Mouse (Mus musculus) lung, embryonic 15.5 days (tissue): ENCODE data around the gene Emilin3. TPM values are rescaled to one million over a fixed set of nuclear protein-coding genes. Genes with fewer than 3 reads are reported as not detected.
"Not testable (repeated sequence)": the region's sequence is repeated elsewhere in the genome, so short reads cannot be mapped to it uniquely, and the experiment has no call there.

Experiments
- ATAC-seq: fragments of 200-750 bp; cut with Nextera tagmentation; 2 replicates; pipeline ENCODE4 v1.8.0; 2017; ENCODE audit warnings: moderate number of reproducible peaks, borderline replicate concordance; ENCODE audit not compliant: low FRiP score, low TSS enrichment; ENCODE audit errors: extremely low read depth
- H3K27ac ChIP-seq: fragments of 300-500 bp; sonication (generic); 2 replicates; pipeline ENCODE4 v1.5.1; 2015; ENCODE audit warnings: moderate library complexity, mild to moderate bottlenecking, inconsistent platforms
- H3K27me3 ChIP-seq: fragments of 300-500 bp; sonication (generic); 2 replicates; pipeline ENCODE4 v1.6.1; 2015; ENCODE audit warnings: inconsistent platforms
- H3K36me3 ChIP-seq: fragments of 300-500 bp; sonication (generic); 2 replicates; pipeline ENCODE4 v1.6.1; 2015; ENCODE audit warnings: inconsistent platforms
- H3K4me1 ChIP-seq: fragments of 300-500 bp; sonication (generic); 2 replicates; pipeline ENCODE4 v1.6.1; 2015; ENCODE audit warnings: inconsistent platforms
- H3K4me2 ChIP-seq: fragments of 300-500 bp; sonication (generic); 2 replicates; pipeline ENCODE4 v1.6.1; 2015; ENCODE audit warnings: inconsistent platforms, mild to moderate bottlenecking, moderate library complexity
- H3K4me3 ChIP-seq: fragments of 300-500 bp; sonication (generic); 2 replicates; pipeline ENCODE4 v1.5.1; 2015; ENCODE audit warnings: mild to moderate bottlenecking, inconsistent platforms
- H3K9ac ChIP-seq: fragments of 300-500 bp; sonication (generic); 2 replicates; pipeline ENCODE4 v1.6.1; 2015; ENCODE audit warnings: inconsistent platforms
- H3K9me3 ChIP-seq: fragments of 300-500 bp; sonication (generic); 2 replicates; pipeline ENCODE4 v1.6.1; 2016; ENCODE audit warnings: inconsistent platforms
- WGBS: fragments of 180-500 bp; shearing (Covaris S2); methylation state at CpG from one replicate; pipeline ENCODE4 v1.1.7; 2015; 5-methylcytosine and 5-hydroxymethylcytosine counted together
- polyA plus RNA-seq: library from polyadenylated mRNA; unstranded; fragments of >200 nt; fragmentation: Nextera tagmentation; extraction: Ambion mirVana; gene quantifications from 2 replicates; pipeline ENCODE4 v1.2.1, GENCODE M21; 2015

The Emilin3 gene
- 11.7 and 15.5 TPM in 2 replicates for polyA plus RNA-seq

DNA sequence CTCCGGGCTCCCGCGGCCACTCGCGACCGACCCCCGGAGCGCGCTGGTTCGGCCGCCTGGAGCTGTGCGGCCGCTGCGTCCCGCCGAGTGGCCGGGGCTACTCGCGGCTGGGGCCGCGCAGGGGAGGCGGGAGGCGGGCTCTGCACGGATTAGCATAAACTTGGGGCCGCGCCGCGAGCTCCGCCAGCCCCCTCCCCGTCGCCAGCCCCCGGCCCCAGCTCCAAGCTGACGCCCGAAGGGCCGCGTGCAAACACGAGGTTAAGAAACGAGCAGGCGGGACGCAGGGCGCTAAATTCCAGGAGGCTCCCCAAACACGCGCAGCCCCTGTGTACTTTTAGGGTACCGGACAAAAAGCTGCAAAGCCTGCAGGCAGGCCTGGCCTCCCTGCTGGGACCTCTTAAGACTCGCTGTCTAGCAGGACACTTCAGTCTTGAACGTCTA, at the start of gene Emilin3:
Gene Emilin3 (minus strand): TSS at position 98 of the 441 bp plus-strand sequence.
- ATAC-seq, result peak; percentile 55
- Histone ChIP-seq H3K9ac (peak within 1 kb of the TSS; percentile 47), H3K4me2 (peak within 1 kb of the TSS; percentile 98), H3K27me3 (peaks cover 47% of the 10 kb centered on the region), H3K9me3 (no peaks in the 10 kb centered on the region), H3K4me3 (peak within 1 kb of the TSS; percentile 56), H3K36me3 (no peaks in the 10 kb centered on the region), H3K4me1 (peaks cover 30% of the 10 kb centered on the region), H3K27ac (no peak within 1 kb of the TSS)
- WGBS, result 2% methylated on average over 45 of the region's 46 CpGs

DNA sequence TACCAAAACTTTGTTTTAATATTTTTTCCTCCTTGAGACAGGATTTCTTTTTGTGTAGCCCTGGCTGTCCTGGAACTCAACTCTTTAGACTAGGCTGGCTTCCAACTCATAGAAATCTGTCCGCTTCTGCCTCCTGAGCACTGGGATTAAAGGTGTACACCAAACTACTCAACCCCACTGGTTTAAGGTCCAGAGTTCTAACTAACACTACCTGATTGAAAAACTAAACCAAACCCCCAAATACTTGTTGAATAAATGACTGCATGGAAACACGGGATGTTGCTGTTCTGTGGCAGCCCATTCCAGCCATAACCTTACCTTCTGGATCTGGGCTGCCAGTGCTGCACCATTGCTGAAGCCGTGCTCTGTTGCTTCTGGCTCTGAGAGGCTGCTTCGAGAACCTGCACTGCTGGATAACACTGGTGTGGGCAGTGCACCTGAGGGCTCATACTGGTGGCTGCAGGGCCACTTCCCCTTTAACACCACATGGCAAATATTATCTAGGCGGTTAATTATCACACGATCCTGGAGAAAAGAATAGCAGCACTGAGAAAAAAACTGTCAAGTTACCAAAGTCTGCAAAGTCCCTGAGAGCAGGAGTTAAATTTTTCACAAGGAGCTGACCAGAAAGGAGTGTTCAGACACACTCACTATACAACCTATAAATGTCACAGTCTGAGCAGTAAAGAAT, 49.0 kb upstream of the Emilin3 start:
- peaks cover 72% of the 10 kb centered on the region for H3K36me3 ChIP-seq
- WGBS, result 86% methylated on average over 6 of the region's 6 CpGs

DNA sequence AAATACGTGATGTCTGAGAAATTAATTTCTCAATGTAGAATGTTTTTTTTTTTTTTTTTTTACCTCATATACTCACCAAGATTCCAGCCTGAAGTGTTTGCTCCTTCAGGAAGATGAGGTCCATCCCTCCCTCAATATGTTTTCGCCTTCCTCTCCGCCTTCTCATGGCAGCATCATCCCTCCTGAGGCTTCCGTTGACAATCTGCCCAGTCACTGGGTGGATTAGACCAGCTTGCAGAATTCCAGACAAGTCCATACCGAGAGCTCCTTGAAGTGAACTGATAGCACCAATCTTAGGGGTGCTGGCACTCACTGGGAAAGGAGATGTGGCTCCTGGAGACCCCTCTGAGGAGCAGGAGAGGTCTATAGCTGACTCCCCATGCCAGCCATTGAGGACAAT, 47.8 kb upstream of the Emilin3 start:
- no peaks in the 10 kb centered on the region for H3K27me3 ChIP-seq
- WGBS, result 89% methylated on average over 5 of the region's 5 CpGs
- no peak for ATAC-seq
- H3K4me1 ChIP-seq, result no peaks in the 10 kb centered on the region
- no peak overlapping the region for H3K9ac ChIP-seq
- peaks cover 72% of the 10 kb centered on the region for H3K36me3 ChIP-seq
- H3K4me2 ChIP-seq, result no peak overlapping the region
- H3K27ac ChIP-seq, result no peak overlapping the region
- H3K4me3 ChIP-seq, result no peak overlapping the region
- no peaks in the 10 kb centered on the region for H3K9me3 ChIP-seq

More for the DNA sequence above, 49.0 kb upstream of the Emilin3 start:
- H3K9ac ChIP-seq, result no peak overlapping the region
- ATAC-seq, result no peak
- H3K27ac ChIP-seq, result no peak overlapping the region
- H3K4me3 ChIP-seq, result no peak overlapping the region
- H3K4me2 ChIP-seq, result no peak overlapping the region
- H3K9me3 ChIP-seq, result no peaks in the 10 kb centered on the region
- H3K4me1 ChIP-seq, result no peaks in the 10 kb centered on the region
- no peaks in the 10 kb centered on the region for H3K27me3 ChIP-seq

DNA sequence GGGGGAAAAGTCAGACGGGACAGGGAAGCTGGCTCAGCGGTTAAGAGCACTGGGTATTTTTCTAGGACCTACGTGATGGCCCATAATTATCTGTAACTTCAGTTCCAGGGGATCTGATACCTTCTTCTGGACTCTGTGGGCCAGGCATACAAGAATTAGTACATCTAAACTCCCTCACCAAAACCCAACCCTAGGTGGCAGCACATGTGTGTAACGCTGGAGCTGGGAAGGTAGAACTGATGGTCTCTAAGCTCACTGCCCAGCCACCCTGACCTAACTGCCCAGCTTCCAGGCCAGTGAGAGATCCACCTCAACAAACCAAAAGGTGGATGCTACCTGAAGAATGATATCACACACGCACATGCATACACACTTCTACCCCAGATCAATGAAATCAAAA, 46.6 kb upstream of the Emilin3 start:
- Histone ChIP-seq H3K27ac (no peak overlapping the region), H3K36me3 (peaks cover 73% of the 10 kb centered on the region), H3K4me1 (no peaks in the 10 kb centered on the region), H3K9me3 (no peaks in the 10 kb centered on the region), H3K9ac (no peak overlapping the region), H3K27me3 (no peaks in the 10 kb centered on the region), H3K4me2 (no peak overlapping the region), H3K4me3 (no peak overlapping the region)
- WGBS, result 87% methylated on average over 5 of the region's 5 CpGs
- ATAC-seq, result no peak

DNA sequence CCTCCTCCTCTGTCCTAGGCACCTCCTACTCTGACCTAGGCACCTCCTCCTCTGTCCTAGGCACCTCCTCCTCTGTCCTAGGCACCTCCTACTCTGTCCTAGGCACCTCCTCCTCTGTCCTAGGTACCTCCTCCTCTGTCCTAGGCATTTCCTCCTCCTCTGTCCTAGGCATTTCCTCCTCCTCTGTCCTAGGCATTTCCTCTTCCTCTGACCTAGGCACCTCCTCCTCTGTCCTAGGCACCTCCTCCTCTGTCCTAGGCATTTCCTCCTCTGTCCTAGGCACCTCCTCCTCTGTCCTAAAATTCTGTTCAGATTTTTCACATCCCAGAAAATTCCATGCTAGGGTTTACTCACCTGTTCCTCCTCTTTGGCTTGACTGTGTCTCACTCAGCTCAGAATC, 45.7 kb upstream of the Emilin3 start:
- ATAC-seq, result not testable (repeated sequence)

DNA sequence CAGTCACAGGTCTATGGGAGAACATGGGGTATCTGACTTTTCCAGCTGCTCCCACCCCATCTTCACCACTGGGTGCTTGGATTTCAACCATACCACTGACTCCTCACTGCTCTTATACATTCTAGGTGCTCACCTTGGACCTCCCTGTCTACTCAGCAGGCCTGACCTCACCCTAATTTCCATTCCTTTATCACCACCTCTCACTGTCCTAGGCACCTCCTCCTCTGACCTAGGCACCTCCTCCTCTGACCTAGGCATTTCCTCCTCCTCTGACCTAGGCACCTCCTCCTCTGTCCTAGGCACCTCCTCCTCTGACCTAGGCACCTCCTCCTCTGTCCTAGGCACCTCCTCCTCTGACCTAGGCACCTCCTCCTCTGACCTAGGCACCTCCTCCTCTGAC, 45.2 kb upstream of the Emilin3 start:
- peaks cover 79% of the 10 kb centered on the region for H3K36me3 ChIP-seq
- H3K9me3 ChIP-seq, H3K27ac ChIP-seq, H3K4me3 ChIP-seq, ATAC-seq, H3K9ac ChIP-seq, H3K4me2 ChIP-seq, H3K4me1 ChIP-seq, H3K27me3 ChIP-seq: not testable (repeated sequence)

More for the DNA sequence above, 45.7 kb upstream of the Emilin3 start:
- not testable (repeated sequence) for H3K27me3 ChIP-seq, H3K27ac ChIP-seq, H3K4me3 ChIP-seq, H3K9me3 ChIP-seq, H3K9ac ChIP-seq, H3K4me1 ChIP-seq, H3K4me2 ChIP-seq
- H3K36me3 ChIP-seq, result peaks cover 81% of the 10 kb centered on the region

DNA sequence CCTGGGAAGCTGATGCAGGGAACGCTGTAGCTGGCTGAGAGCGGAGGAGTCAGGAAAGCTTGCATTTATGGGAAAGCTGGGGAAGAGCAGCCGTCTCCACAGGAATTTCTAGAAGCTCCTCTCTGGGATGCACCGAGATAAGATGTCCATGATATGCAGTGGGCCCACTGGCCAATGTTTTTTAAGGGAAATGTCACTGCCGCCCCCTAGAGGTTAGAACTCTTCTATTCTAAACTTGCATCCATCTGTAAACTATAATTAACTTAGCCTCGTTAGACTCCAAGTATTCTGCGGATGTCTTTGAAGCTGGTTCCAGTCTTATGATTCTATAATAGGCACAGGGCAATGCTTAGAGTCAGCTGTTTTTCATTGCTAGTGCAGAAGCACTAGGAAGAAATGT, 43.2 kb upstream of the Emilin3 start:
- Histone ChIP-seq H3K4me1 (no peaks in the 10 kb centered on the region), H3K9ac (no peak overlapping the region), H3K4me3 (no peak overlapping the region), H3K4me2 (no peak overlapping the region), H3K9me3 (no peaks in the 10 kb centered on the region), H3K27ac (no peak overlapping the region), H3K36me3 (peaks cover 82% of the 10 kb centered on the region), H3K27me3 (no peaks in the 10 kb centered on the region)
- ATAC-seq, result no peak
- 63% methylated on average over 7 of the region's 7 CpGs for WGBS

DNA sequence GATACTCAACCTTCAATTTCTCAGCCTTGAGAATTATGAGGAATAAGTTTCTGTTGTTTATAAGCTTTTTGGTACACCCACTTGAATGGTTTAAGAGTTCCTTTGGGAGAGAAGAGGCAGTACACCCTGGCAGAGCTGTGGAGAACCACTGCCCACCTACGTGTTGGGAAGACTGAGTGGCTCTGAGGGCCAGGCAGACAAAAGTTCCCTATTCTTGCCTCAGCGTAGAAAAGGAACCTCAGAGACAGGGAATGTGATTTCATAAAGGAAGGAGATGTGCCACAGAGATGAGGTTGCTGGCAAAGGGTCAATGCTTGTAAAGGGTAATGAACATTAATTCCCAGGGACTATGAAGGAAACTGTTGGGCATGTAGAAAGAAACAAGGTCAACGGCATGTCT, 42.4 kb upstream of the Emilin3 start:
- Histone ChIP-seq H3K4me3 (no peak overlapping the region), H3K27me3 (no peaks in the 10 kb centered on the region), H3K9me3 (no peaks in the 10 kb centered on the region), H3K4me2 (no peak overlapping the region), H3K36me3 (peaks cover 84% of the 10 kb centered on the region), H3K27ac (no peak overlapping the region), H3K4me1 (no peaks in the 10 kb centered on the region), H3K9ac (no peak overlapping the region)
- ATAC-seq, result no peak
- 78% methylated on average over 3 of the region's 3 CpGs for WGBS

DNA sequence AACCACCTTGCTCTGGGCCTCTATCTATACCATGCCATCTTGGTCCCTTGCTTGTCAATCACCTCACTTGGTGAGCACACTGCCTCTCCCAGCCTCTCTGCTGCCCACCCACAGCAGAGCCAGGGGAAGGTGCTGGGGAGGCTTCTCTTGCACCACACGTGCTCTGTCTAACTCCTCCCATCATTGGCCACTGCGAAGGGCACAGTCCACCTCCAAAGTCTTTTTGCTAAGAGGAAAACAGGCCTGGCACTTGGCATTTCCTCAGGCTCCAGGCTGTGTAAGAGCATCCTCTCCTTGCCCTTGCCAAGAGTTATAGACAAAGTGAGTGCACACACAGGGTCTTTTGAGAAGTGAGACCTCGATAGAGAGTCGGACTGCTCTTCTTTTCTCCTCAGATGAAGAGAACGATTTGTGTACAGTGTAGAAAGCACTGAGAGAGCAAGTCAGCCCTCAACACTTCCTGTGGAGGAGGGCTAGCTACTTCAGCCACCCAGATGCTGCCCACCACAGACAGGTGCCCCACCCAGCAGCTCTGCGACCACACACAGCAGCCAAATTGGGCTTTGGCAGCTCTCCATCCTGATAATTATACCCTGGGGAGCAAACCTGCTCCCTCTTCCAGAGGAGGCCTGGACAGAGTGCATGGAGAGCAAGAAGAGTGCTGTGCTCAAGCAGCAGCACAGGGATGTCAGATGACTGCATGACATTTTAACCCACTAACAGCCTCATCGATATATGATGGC, 41.2 kb upstream of the Emilin3 start:
- no peak overlapping the region for H3K4me3 ChIP-seq
- H3K9me3 ChIP-seq, result no peaks in the 10 kb centered on the region
- ATAC-seq, result no peak
- no peak overlapping the region for H3K27ac ChIP-seq
- no peaks in the 10 kb centered on the region for H3K4me1 ChIP-seq
- H3K27me3 ChIP-seq, result no peaks in the 10 kb centered on the region
- no peak overlapping the region for H3K9ac ChIP-seq
- H3K36me3 ChIP-seq, result peaks cover 87% of the 10 kb centered on the region
- 76% methylated on average over 7 of the region's 7 CpGs for WGBS
- H3K4me2 ChIP-seq, result no peak overlapping the region

DNA sequence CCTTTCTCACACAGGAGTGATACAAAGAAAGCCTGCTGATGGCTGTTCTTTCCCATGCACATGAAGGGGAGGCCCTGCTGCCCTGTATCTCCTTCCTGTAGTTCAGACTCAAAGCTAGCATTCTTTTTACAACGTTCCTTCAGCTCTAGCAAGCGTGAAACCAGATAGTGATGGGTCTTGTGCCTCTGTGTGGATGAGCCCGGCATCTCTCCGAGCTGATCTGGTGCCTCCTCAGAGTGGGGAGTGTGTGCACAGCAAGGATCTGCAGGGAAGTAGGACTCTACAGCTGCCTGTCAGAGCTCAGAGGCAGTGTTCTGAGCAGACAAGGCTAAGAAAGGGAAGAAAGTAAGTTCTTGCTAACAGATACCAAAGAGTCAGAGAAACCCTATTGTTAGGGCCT, 39.5 kb upstream of the Emilin3 start:
- no peak overlapping the region for H3K9ac ChIP-seq
- no peaks in the 10 kb centered on the region for H3K9me3 ChIP-seq
- no peaks in the 10 kb centered on the region for H3K27me3 ChIP-seq
- H3K4me2 ChIP-seq, result no peak overlapping the region
- 78% methylated on average over 4 of the region's 4 CpGs for WGBS
- no peak overlapping the region for H3K4me3 ChIP-seq
- H3K4me1 ChIP-seq, result no peaks in the 10 kb centered on the region
- ATAC-seq, result no peak
- H3K36me3 ChIP-seq, result peaks cover 84% of the 10 kb centered on the region
- H3K27ac ChIP-seq, result no peak overlapping the region

DNA sequence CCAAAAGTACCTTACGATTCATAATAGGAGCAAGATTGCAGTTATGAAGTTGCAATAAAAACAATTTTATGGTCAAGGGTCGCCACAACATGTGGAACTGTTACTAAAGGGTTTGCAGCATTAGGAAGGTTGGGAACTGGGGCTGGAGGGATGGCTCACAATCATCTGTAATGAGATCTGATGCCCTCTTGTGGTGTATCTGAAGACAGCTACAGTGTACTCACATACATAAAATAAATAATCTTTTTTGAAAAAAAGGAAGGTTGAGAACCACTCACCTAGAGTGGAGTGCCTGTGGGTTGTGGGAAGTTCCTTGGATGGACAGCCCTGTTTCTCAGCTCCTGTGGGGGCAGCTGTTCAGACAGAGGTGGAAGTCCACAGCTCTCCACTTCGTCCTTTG, 30.3 kb upstream of the Emilin3 start:
- H3K4me1 ChIP-seq, result no peaks in the 10 kb centered on the region; the same call in 1 of the 2 replicates
- H3K4me3 ChIP-seq, result no peak overlapping the region
- H3K9ac ChIP-seq, result no peak overlapping the region
- no peak overlapping the region for H3K4me2 ChIP-seq
- ATAC-seq, result peak; percentile 20; the same call in 1 of the 2 replicates
- H3K36me3 ChIP-seq, result no peaks in the 10 kb centered on the region
- no peaks in the 10 kb centered on the region for H3K27me3 ChIP-seq
- 57% methylated on average over 3 of the region's 3 CpGs for WGBS
- no peaks in the 10 kb centered on the region for H3K9me3 ChIP-seq
- H3K27ac ChIP-seq, result no peak overlapping the region

DNA sequence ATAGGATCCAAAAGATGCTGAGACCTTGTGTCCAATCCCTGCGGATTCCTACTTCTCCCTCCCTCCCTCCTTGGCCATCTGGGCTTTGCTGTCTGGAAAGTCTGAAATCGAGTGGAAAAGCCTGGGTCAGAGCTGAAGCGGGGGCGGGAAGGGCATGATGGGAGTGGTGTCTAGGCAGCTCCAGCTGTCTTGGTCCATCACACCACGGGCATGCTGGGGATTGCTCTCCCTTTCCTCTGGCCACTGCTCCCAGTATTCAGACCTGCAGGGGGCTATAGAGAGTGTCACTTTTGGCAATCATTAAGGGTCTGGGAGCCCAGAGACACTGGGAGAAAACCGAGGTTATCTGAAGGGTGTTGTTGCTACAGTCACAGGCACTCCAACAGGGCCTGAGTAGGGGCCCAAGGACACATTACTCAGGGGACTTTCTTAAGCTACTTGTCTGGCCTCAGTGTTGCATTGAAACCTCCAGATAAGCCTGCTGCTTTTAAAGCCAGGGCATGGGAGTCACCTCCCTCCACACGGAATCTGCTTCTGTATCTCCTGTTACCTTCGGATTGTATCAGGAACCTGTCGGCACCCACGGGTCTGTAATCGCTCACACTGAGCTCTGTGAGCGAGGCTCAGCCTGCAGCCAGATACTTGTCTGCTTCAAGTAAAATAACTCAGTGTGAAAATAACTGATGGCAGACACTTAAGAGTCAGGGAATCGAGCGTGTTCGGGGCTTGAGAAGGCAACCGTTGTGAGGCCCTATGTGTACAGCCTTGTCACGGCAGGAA, 29.0 kb upstream of the Emilin3 start:
- H3K9ac ChIP-seq, result no peak overlapping the region
- H3K4me2 ChIP-seq, result no peak overlapping the region

More for the DNA sequence above, 29.0 kb upstream of the Emilin3 start:
- H3K9me3 ChIP-seq, result no peaks in the 10 kb centered on the region
- H3K4me3 ChIP-seq, result no peak overlapping the region
- H3K27me3 ChIP-seq, result no peaks in the 10 kb centered on the region
- H3K4me1 ChIP-seq, result no peaks in the 10 kb centered on the region; the same call in 1 of the 2 replicates
- ATAC-seq, result no peak
- WGBS, result 44% methylated on average over 17 of the region's 17 CpGs
- H3K27ac ChIP-seq, result no peak overlapping the region
- no peaks in the 10 kb centered on the region for H3K36me3 ChIP-seq
